Mouse (Mus musculus): ENCODE measurements around the gene Mmgt2.
"Not testable (repeated sequence)": the region's sequence is repeated elsewhere in the genome, so short reads cannot be mapped to it uniquely, and the experiment has no call there.

Gene Mmgt2

GRCm38 (mm10) chr11:62645337-62645675, 3.2 kb upstream of the Mmgt2 start:
- DNase-seq (ENCODE audit: inconsistent age in 2 of 2, low spot score in 1 of 2), result peak; percentile 72 to 82

DNA sequence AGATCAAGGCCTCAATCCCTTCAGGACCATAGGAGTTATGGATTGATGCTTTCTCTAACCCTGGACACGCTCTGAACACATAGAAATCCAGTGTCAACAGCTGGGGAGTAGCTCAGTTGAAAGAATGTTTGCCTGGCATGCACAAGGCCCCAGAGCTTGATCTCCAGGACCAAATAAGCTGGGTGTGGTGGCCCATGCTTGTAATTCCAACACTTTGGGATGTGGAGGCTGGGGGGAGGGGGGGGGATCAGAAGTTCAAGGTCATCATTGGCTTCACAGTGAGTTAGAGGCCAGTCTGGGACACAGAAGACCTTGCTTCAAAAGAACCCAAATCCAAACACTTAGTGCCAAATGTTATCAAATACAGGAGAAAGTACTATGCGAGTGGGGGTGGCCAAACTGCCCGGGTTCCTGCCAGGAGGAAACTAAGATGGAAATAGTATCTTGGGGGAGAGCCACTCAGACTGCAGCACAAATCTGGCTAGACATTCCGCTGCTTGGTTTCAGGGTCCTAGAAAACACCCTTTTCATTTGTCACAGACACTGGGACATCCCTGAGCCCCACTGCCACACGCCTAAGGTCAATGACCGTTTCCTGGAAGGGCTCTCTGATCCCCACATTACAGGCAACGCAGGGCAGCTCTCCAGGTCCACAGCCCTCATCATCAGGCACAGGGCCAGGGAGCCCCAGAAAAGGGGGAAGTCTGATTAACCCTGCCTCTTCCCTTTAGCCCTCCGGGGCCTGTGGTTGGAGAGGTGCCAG, 2.6 kb upstream of the Mmgt2 start:
- DNase-seq (ENCODE audit: inconsistent age in 2 of 2, low spot score in 1 of 2), result peak; percentile 68 to 89

GRCm38 (mm10) chr11:62646495-62646843, 2.0 kb upstream of the Mmgt2 start:
- no peak for DNase-seq (ENCODE audit: inconsistent age in 2 of 2, low spot score in 1 of 2)

DNA sequence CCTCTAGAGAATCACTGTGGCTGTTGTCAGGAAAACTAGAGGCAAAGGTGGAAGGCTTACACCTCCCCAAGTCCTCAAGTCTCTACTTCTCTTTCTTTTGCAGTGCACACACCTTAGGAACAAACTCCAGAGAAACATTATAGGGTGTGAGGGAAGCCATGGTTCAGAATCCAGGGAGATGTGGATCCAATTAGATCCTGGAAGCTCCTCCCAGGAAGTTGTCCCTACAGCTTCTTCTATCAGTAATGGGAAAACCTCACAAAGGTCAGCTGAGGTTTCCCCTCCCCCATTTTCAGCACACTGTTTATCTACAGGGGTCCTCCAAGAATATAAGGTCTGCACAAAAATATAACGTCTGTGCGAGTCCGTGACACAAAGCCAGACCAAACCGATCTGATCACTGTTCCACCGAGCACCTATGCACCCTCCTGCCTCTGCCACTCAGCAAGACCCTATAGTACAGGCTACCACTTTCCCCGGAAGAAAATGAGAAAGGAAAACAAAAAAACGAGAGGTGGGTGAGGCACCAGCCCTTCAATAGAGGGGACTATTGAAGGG, 1.4 kb upstream of the Mmgt2 start:
- peak; percentile 28 to 78 for DNase-seq (ENCODE audit: inconsistent age in 2 of 2, low spot score in 1 of 2)

DNA sequence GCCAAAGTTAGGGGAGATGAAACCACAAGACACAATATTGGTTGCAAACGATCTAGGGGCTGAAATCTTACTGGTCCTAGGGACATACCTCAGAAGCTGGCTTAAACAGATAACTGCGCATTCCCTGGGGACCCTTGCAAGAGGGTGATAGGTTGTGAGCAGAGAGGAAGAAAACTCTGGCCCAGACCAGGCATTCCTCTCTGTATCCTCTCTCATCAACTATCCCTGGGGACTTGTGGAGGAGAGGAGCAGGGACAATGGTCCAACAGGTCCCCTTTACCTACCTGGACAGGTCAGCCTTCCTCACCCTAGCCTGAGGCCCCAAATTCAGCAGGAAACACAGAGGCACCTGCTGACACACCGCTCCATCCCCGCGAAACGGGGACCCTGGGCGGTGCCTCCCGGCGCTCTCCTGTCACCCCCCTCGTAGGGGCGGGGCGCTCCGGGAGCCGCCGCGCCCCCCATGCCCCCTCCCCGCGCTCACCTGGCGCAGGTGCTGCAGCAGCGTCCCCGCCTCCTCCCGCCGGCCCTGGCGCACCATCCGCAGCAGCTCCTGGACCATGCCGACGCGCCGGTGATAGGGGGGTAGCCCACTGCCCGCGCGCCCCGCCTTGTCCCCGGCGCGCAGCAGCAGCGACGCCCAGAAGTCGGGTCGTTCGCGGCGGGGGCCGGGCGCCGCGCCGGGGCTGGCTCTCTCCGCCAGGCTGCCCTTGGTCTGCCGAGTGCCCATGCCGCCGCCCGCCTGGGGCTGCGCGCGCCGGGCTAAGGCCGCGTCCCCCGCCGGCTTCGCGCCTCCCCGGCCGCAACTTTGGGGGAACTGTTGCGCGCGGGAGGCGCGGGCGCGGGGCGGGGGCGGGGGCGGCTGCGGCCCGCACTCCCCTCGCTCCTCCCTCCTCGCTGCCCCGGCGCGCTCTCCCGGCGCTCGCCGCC, 538 bp upstream of the Mmgt2 start, which contains the start of gene Lrrc75a:
TSS of gene Lrrc75a (minus strand) at position 863 of the 930 bp plus-strand sequence.
- peak; percentile 70 to 85 for DNase-seq (ENCODE audit: inconsistent age in 2 of 2, low spot score in 1 of 2)

- not testable (repeated sequence) for DNase-seq (ENCODE audit: inconsistent age in 2 of 2, low spot score in 1 of 2)
Observed at GRCm38 (mm10) chr11:62649803-62650202, 1.3 kb downstream of the Mmgt2 start.

DNA sequence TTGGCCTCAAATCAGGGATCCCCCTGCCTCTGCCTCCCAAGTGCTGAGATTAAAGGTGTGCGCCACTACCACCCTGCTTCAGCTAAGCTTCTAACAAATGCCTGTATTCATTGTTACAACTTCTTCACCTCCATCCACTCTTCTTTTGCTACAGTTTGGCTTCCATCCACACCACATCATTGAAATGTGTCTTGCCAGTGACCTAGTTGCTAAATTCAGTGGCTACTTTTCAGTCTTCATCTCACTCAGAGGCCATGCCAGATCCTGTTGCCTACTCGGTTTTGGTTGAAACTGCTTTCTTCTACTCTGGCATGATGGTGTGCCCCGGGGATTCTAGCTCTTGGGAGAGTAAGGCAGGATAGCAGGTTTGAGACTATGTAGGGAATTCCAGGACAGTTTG, 3.1 kb downstream of the Mmgt2 start:
- no peak for DNase-seq (ENCODE audit: inconsistent age in 2 of 2, low spot score in 1 of 2)

GRCm38 (mm10) chr11:62652080-62652479, 3.6 kb downstream of the Mmgt2 start:
- no peak for DNase-seq (ENCODE audit: inconsistent age in 2 of 2, low spot score in 1 of 2)

- DNase-seq (ENCODE audit: inconsistent age in 2 of 2, low spot score in 1 of 2), result no peak
Observed at GRCm38 (mm10) chr11:62660885-62661284, 12.4 kb downstream of the Mmgt2 start.

DNA sequence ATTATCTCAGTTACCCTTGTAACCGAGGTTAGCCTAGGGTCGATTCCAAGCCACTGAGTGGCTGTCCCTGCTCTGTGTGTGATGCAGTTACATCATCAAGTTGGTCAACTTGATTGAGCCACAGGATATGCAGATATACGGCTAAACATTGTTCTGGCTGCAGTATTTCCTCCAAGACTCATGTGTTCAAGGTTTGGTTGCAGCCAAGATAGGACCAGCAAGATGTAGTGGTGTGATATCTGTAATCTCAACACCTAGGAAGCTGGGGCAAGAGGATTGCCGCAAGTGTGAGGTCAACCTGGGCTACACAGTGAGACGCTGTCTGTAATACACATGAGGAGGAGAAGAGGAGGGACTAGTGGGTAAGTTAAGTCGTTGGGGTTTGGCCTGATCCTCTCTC, 15.8 kb downstream of the Mmgt2 start:
- no peak for DNase-seq (ENCODE audit: inconsistent age in 2 of 2, low spot score in 1 of 2)

DNA sequence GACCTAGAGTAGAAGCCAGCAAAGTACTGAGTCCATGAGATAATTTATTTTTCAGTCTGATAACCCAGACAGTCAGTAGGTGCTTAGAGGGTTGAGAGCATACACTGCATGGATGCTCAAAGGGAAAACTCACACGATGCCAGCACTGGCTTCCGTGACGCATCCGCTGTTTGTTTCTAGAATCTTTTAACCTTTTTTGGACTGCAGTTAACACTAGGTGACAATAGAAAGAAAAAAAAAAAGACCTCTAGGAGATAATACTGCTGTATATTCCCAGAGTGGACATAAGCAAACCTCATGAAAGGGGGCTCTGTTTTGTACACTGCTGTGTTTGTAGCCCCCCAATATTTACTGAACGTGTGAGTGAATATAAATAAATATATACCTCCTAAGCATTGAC, 20.5 kb downstream of the Mmgt2 start:
- no peak for DNase-seq (ENCODE audit: inconsistent age in 2 of 2, low spot score in 1 of 2)

GRCm38 (mm10) chr11:62669471-62669870, 21.0 kb downstream of the Mmgt2 start:
- no peak for DNase-seq (ENCODE audit: inconsistent age in 2 of 2, low spot score in 1 of 2)

- no peak for DNase-seq (ENCODE audit: inconsistent age in 2 of 2, low spot score in 1 of 2)
Observed at GRCm38 (mm10) chr11:62670006-62670405, 21.5 kb downstream of the Mmgt2 start.

DNA sequence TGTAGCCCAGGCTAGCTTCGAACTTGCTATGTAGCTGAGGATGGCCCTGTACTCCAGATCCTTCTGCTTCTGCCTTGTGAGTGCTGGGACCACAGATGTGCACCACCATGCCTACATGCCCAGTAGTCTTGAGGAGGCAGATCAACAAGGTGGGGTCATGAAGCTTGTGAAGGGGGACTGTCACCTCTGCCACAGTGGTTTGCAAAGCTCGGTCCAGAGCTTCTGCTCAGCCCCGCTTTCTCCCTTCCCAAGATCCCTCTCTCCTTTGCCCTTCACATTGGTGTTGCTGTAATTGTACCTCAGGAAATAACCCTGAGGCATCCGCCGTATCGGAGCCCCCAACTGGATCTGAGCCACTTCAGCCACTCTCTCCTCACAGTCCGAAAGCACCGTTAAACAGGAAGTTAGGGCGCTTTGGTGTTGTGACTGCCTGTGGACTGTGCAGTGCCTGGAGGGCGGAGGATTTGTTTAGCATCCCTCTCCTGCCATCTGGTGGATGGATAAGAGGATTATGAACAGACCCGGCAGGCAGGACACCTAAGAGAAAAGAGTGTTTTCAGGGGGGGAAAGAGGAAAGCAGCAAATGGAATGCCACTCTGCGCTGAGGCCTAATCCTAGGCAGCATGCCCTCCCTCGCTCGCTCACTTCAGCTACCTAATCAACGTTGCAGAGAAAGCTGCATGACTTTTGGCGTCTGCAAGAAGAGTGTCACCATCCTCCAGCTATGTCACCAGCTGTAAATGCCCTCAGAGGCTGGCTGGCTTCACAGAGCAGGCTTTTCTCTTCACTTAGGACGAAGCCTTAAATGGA, 27.2 kb downstream of the Mmgt2 start:
- peak; percentile 72 to 91 for DNase-seq (ENCODE audit: inconsistent age in 2 of 2, low spot score in 1 of 2)

DNA sequence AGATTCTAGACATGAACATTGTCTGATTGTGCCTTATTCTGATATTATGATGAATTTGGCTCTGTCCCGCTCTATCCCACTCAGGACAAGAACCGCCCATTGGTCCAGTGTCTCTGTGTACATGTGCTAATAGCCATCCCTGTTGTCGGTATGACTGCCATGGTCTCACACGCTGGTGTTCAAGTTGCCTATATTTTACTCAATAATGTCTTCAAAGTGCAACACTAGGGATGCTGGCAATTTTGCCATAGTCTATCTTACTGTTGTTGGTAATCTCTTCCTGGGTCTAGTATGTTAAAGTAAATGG, 27.8 kb downstream of the Mmgt2 start:
- no peak for DNase-seq (ENCODE audit: inconsistent age in 2 of 2, low spot score in 1 of 2)

- no peak for DNase-seq (ENCODE audit: inconsistent age in 2 of 2, low spot score in 1 of 2)
Observed at GRCm38 (mm10) chr11:62678778-62679354, 30.4 kb downstream of the Mmgt2 start.

DNA sequence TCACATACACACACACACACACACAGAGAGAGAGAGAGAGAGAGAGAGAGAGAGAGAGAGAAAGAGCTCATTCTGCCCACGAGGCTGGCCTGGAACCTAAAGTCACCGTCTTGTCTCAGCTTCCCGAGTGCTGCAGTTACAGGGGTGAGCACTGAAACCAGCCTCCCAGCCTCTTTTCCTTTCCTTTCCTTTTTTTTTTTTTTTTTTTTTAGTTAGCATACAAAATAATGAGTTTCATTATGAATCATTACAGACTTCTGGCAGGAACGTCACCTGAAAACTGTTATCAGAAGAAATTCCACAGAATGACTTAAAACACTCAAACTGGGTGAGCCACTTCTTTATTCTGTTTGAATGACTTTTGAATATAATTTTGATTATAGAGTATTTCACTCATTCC, 31.5 kb downstream of the Mmgt2 start:
- no peak for DNase-seq (ENCODE audit: inconsistent age in 2 of 2, low spot score in 1 of 2)

GRCm38 (mm10) chr11:62691592-62691991, 43.1 kb downstream of the Mmgt2 start:
- DNase-seq (ENCODE audit: inconsistent age in 2 of 2, low spot score in 1 of 2), result no peak

DNA sequence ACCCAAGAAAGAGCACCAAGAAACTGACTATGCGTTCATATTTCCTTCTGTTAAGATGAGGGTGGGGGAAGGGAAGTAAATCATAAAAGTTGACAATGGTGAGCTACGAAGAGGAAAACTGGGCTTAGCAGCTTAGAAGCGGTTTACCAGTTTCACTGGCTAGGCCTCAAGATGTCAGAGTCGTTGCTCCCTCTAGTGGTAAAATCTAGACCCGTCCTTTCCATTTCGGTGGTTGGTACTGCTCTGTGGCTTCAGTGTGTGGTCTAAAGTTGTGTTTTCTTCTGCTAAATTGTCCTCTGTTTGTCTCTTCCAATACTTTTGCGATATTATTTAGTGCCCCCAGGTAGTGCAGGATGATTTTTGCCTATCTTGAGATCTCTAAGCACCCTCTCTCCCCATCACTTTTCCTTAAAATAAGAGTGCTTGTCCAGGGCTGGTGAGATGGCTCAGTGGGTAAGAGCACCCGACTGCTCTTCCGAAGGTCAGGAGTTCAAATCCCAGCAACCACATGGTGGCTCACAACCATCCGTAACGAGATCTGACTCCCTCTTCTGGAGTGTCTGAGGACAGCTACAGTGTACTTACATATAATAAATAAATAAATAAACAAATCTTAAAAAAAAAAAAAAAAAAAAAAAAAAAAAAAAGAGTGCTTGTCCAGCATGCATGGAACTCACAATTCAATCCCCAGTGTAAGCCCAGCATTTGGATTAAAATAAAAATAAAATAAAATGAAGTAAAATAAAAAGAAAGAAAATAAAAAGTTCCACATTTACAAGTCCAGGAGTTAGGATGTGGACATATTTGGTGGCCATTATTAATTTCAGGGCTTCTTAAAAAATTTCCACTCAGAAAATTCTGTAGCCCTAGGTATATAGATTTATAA, 45.1 kb downstream of the Mmgt2 start:
- DNase-seq (ENCODE audit: inconsistent age in 2 of 2, low spot score in 1 of 2), result peak; percentile 34 to 87

DNA sequence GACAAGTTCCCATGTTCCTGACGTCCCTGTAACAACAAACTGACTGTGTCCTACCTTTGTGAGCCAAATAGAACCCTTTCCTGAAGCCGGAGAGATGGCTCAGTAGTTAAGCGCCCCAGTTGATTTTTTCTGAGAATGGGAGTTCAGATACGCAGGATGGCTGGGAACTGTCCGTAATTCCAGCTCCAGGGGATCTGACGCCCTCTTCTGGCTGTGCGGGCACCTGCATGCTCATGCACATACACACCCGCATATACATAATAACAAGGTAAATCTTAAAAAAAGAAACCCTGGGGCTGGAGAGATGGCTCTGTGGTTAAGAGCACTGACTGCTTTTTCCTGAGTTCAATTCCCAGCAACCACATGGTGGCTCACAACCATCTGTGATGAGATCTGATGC, 46.7 kb downstream of the Mmgt2 start:
- no peak for DNase-seq (ENCODE audit: inconsistent age in 2 of 2, low spot score in 1 of 2)

Measured in adrenal gland, adult (tissue).